Mouse (Mus musculus) embryonic stem cell, embryonic (primary cell): ENCODE data around the gene Kat14.

Experiments used
- CTCF ChIA-PET, 4 experiments: fragments of 300-600 bp in 2 of 4; fragments of 350-600 bp in 2 of 4; sonication (Branson Sonifier 250); formaldehyde crosslinking; loops; one replicate each; lab custom pipeline; 2022; ENCODE audit warnings: inconsistent platforms in 2 of 4; lab: Charles Lee
- POLR2A ChIA-PET, 4 experiments: fragments of 300-600 bp in 2 of 4; fragments of 350-600 bp in 2 of 4; sonication (Branson Sonifier 250); formaldehyde crosslinking; loops; one replicate each; lab custom pipeline; 2022; ENCODE audit warnings: antibody characterized with exemption in 4 of 4, inconsistent platforms in 1 of 4; lab: Charles Lee

Gene Kat14

GRCm38 (mm10) chr2:144368400-144369019 lies at the start of gene Kat14, which contains the start of gene Pet117:
TSS of gene Kat14 (plus strand) at chr2:144368983.
TSS of gene Pet117 (plus strand) at chr2:144368996.
- POLR2A ChIA-PET: interaction anchor here in 3 of 4 experiments (0.6 to 4.7 kb wide), 36 partner anchors 9 to 453 kb away, joined by 3 to 31 read pairs (median 4); partner anchors contain the start of genes Dstn (in 1 of the 3), Ovol2 (in 1 of the 3), Rbbp9 (in 1 of the 3) and Sec23b (in 1 of the 3)

DNA sequence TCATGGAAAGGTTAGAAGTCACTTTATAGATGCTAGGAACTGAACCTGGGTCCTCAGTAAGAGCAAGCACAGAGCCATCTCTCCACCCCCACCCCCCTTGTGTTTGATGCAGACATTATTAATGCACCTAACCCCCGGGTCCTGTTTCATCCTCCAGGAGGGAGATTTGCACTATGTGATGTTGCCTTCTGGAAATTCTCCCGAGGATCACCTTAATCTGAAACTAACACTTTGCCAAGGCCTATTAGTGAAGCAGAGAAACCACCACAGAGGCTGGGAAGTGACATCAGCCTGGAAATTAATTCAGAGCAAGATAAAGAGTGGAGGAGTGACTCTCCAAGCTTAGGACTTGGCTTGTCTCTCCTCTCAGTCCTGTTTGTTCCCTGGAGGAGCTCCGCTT lies 44.6 kb upstream of the Kat14 start:
- POLR2A ChIA-PET: interaction anchor here in 1 of 4 experiments (0.7 kb wide), 1 partner anchor 251 kb away, joined by 3 read pairs; no protein-coding TSS in a partner anchor
- CTCF ChIA-PET: interaction anchor here in 1 of 4 experiments (0.6 kb wide), 1 partner anchor 59 kb away, joined by 3 read pairs; no protein-coding TSS in a partner anchor

More at GRCm38 (mm10) chr2:144368400-144369019, at the start of gene Kat14, which contains the start of gene Pet117:
- CTCF ChIA-PET: interaction anchor here in 2 of 4 experiments (0.6 to 1.5 kb wide), 4 partner anchors 24 to 48 kb away, joined by 3 to 6 read pairs (median 4); no protein-coding TSS in a partner anchor

DNA sequence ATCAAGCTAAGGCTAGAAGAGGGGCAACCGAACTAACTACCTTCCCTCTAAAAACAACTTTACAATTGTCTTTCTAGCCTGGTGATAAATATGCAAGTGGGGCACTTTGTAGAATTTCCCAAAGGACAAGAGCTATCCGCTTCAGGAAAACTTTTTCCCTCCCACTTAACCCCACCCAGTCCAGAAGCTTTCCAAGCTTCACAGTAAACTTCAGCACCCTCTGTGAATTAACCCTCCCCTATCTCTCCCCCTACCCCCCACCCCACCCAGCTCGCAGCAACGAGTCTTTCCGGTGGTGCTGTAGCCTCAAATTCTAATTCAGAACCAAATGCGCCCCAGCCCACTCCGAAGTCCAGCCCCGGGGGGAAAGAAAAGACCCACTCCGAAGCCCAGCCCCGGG lies 39.3 kb upstream of the Kat14 start:
- ChIA-PET CTCF (interaction anchor here in 3 of 4 experiments (0.7 to 1.3 kb wide), 4 partner anchors 17 to 33 kb away, joined by 3 to 5 read pairs (median 3); no protein-coding TSS in a partner anchor), POLR2A (interaction anchor here (0.5 to 3.4 kb wide), 11 partner anchors 10 to 233 kb away, joined by 3 to 12 read pairs (median 3); partner anchors contain the start of genes Kat14 (in 1 of the 4) and Pet117 (in 1 of the 4))

DNA sequence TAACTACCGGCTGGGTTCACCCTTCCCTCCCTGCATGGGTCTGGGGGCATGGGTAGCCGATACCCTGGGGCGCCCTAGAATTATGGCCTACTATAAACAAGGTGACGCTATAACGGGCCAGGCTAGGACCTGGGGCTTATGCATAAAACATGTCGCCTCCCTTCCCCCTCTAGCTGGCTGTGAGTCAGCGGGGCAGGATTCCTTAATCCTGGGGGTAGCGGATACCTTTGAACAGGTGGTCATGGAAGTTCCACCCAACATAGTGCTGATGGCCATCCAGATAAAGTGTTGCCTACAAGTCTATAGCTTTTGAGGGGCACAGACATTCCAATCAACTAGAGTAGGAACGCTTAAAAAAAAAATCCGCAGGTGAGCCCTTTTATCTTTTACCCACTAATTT lies 38.8 kb upstream of the Kat14 start:
- ChIA-PET CTCF (interaction anchor here in 3 of 4 experiments (0.7 to 1.3 kb wide), 4 partner anchors 19 to 524 kb away, joined by 3 to 5 read pairs (median 4); no protein-coding TSS in a partner anchor), POLR2A (interaction anchor here (0.5 to 3.4 kb wide), 19 partner anchors 11 to 243 kb away, joined by 3 to 12 read pairs (median 3); partner anchors contain the start of genes Kat14 (in 1 of the 4), Mgme1 (in 1 of the 4), Pet117 (in 1 of the 4) and Snx5 (in 1 of the 4))

GRCm38 (mm10) chr2:144330352-144330959 lies 38.3 kb upstream of the Kat14 start:
- ChIA-PET CTCF (interaction anchor here in 3 of 4 experiments (0.6 to 1.3 kb wide), 4 partner anchors 18 to 1213 kb away, joined by 3 to 5 read pairs (median 4); no protein-coding TSS in a partner anchor), POLR2A (interaction anchor here in 2 of 4 experiments (0.9 to 3.4 kb wide), 17 partner anchors 11 to 244 kb away, joined by 3 to 12 read pairs (median 4); partner anchors contain the start of genes Kat14 (in 1 of the 2), Mgme1 (in 1 of the 2), Pet117 (in 1 of the 2) and Snx5 (in 1 of the 2))

- CTCF ChIA-PET: interaction anchor here in 1 of 4 experiments (0.6 to 1.4 kb wide), 3 partner anchors 18 to 1213 kb away, joined by 3 to 4 read pairs (median 4); no protein-coding TSS in a partner anchor
- POLR2A ChIA-PET: interaction anchor here in 2 of 4 experiments (0.9 to 3.4 kb wide), 11 partner anchors 12 to 244 kb away, joined by 3 to 12 read pairs (median 4); partner anchors contain the start of genes Kat14 (in 1 of the 2), Mgme1 (in 1 of the 2), Pet117 (in 1 of the 2) and Snx5 (in 1 of the 2)
These were observed 37.8 kb upstream of the Kat14 start for GRCm38 (mm10) chr2:144330960-144331371.

DNA sequence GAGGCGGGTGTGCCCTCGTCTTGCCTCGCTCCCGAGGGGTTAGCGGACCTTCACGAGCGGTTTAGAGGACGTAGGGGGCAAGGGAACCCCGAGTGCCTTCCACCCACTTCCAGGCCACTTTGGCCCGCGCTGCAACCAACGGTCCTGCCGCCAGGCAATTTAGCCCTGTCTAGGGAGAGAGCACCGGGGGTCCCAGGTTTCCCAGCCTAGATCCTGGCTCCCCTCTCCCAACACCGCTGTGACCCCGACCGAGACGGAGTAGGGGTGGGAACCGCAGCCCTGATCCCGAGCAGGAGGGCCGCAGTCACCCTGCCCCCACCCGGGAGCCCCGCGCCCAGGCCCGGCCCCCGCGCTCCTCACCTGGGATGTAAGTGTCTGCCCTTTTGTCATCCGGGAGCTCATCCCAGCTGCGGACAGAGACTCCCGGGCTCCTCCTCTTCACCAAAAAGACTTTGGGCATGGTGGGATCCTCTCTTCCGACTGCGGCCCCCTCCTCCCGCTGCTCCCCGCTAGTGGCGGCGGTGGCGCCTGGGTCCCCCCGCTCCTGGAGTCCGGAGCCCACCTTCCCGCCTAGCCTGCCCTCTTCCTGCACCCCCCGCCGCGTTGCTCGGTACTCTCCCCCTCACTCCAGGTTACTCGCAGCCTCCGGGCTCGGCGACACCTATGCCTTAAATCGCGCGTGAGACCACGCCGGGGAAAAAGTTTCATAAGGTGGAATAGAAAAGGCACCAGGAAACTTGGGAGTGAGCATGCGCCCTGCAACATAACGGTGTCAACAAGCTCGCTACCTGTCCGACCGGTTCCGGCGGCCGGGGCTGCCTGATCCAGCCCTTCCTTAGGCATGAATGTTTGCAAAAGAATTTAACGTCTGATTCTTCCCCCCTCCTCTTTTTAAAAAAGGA lies 37.1 kb upstream of the Kat14 start, which contains the start of gene Ovol2:
TSS of gene Ovol2 (minus strand) at position 746 of the 902 bp plus-strand sequence.
- CTCF ChIA-PET: interaction anchor here in 1 of 4 experiments (1.0 to 1.7 kb wide), 3 partner anchors 17 to 107 kb away, joined by 3 to 4 read pairs (median 4); no protein-coding TSS in a partner anchor
- POLR2A ChIA-PET: interaction anchor here in 2 of 4 experiments (0.6 to 3.4 kb wide), 19 partner anchors 12 to 224 kb away, joined by 3 to 12 read pairs (median 4); partner anchors contain the start of genes Sec23b (in 2 of the 2), Dzank1 (in 1 of the 2), Kat14 (in 1 of the 2) and Mgme1 (in 1 of the 2)

DNA sequence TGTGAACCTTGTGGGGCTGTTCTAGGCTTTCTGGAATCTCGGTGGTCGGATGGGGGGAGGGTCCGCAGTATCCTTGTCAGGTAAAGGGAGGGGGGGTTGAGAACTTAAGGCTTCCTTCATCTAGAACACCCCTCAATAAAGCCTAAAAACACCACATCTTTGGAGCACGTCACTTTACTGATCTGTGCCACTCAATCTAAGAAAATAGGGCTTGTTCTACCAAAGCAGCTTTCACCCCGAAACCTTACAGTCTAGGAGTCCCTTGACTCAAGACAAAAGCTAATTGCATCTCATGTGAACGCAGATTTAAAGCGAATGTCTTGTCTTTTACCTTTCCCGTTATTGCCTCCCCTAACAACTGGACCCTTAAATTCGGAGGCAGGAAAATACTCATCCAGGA lies 36.3 kb upstream of the Kat14 start:
- ChIA-PET CTCF (interaction anchor here in 2 of 4 experiments (1.0 to 1.7 kb wide), 5 partner anchors 16 to 120 kb away, joined by 3 to 4 read pairs (median 4); no protein-coding TSS in a partner anchor), POLR2A (interaction anchor here in 3 of 4 experiments (0.6 to 2.5 kb wide), 23 partner anchors 17 to 1529 kb away, joined by 3 to 12 read pairs (median 3); partner anchors contain the start of genes Kat14 (in 2 of the 3), Pet117 (in 2 of the 3), Sec23b (in 2 of the 3) and Dzank1 (in 1 of the 3))

DNA sequence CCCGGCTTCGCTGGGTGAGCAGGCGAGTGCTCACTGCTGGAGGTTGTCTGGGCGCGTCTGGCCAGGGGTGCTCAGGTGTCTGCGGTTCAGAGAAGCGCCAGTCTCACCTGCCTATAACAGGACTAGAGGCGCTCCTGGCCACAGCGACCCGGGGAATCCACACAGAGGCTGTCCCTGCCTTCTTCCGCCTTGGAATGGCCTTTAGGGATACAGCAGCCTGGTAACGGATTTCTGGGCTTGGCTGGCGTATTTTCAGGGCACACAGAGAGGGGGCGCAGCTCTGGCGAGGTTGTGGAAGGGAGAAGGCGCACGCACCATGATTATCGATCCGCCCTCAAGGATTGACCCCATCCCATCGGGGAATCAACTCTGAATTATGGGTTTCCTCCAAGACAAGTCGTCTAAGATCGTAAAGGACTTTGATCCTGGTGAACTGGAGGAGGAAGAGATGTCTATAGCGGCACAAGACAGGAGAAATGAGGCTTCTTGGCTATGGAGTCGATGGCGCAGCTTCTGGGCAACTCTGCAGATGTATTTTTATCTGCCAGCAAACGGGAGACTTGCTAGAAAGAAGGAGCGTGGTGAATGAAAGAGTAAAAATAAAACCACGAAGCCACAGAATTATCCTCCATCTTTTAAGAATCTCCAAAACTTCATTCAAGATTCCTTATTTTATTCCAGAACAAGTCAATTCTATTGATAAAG lies 35.5 kb upstream of the Kat14 start:
- ChIA-PET CTCF (interaction anchor here in 2 of 4 experiments (0.7 to 1.7 kb wide), 5 partner anchors 15 to 851 kb away, joined by 3 to 4 read pairs (median 4); no protein-coding TSS in a partner anchor), POLR2A (interaction anchor here in 3 of 4 experiments (0.7 to 1.9 kb wide), 15 partner anchors 8 to 261 kb away, joined by 3 to 12 read pairs (median 4); partner anchors contain the start of genes Kat14 (in 2 of the 3), Pet117 (in 2 of the 3), Sec23b (in 2 of the 3) and Dzank1 (in 1 of the 3))

- ChIA-PET POLR2A (interaction anchor here in 2 of 4 experiments (0.6 to 1.5 kb wide), 4 partner anchors 32 to 382 kb away, joined by 3 to 4 read pairs (median 3); partner anchors contain the start of genes Kat14 (in 1 of the 2) and Pet117 (in 1 of the 2)), CTCF (interaction anchor here in 2 of 4 experiments (0.5 to 0.6 kb wide), 2 partner anchors 9 to 122 kb away, joined by 3 read pairs; no protein-coding TSS in a partner anchor)
These were observed 31.6 kb upstream of the Kat14 start for GRCm38 (mm10) chr2:144337230-144337629.

DNA sequence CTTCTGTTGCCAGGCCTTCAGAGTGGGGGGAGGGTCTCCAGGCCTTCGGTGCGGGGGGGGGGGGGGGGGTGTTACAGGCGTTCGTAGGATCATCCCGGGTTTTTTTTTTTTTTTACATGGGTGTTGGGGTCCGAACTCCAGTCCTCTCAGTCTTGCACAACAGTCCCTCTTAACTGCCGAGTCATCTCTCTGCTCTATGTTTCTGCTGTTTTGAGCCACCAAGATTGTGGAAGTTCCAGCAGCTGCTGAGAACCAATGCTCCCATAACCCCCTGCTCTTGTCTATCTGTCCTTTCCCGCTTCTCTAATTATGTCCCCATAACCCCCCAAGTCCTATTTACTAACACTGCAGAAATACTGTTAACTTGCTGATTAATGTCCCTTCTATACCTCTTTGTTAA lies 31.1 kb upstream of the Kat14 start:
- ChIA-PET POLR2A (interaction anchor here in 2 of 4 experiments (0.6 to 1.5 kb wide), 6 partner anchors 31 to 383 kb away, joined by 3 to 4 read pairs (median 3); partner anchors contain the start of genes Kat14 (in 1 of the 2) and Pet117 (in 1 of the 2)), CTCF (interaction anchor here (0.5 to 0.7 kb wide), 9 partner anchors 9 to 268 kb away, joined by 3 to 9 read pairs (median 3); partner anchors contain the start of genes Kat14 (in 1 of the 4) and Pet117 (in 1 of the 4))

- ChIA-PET CTCF (interaction anchor here (0.6 to 1.5 kb wide), 8 partner anchors 8 to 269 kb away, joined by 3 to 9 read pairs (median 4); partner anchors contain the start of genes Kat14 (in 1 of the 4) and Pet117 (in 1 of the 4)), POLR2A (interaction anchor here in 2 of 4 experiments (0.7 to 1.5 kb wide), 5 partner anchors 31 to 134 kb away, joined by 3 to 4 read pairs (median 3); partner anchors contain the start of genes Kat14 (in 1 of the 2) and Pet117 (in 1 of the 2))
These were observed 30.6 kb upstream of the Kat14 start for GRCm38 (mm10) chr2:144338149-144338548.

- POLR2A ChIA-PET: no interaction called here
- CTCF ChIA-PET: no interaction called here
These were observed 25.6 kb upstream of the Kat14 start for GRCm38 (mm10) chr2:144343158-144343557.

DNA sequence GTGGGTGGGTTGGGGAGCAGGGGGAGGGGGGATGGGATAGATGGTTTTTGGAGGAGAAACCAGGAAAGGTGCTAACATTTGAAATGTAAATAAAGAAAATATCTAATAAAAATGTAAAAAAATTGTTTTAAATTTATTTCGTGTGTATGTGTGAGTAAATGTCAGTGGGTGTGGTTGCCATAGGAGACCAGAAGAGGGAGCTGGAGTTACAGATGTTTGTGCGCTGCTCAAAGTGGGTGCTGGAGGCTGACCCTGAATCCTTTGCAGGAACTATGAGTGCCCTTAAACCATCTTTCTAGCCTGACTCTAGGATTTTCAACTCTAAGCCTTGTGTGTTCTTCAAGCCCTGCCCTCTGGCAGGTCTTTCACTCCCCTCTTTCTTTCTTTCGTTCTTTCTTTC lies 20.3 kb upstream of the Kat14 start:
- ChIA-PET CTCF (interaction anchor here (0.6 to 1.7 kb wide), 13 partner anchors 10 to 218 kb away, joined by 3 to 12 read pairs (median 4); partner anchors contain the start of gene Ovol2 (in 1 of the 4)), POLR2A (interaction anchor here in 1 of 4 experiments (0.5 kb wide), 1 partner anchor 9 kb away, joined by 3 read pairs; no protein-coding TSS in a partner anchor)

- CTCF ChIA-PET: no interaction called here
- POLR2A ChIA-PET: no interaction called here
These were observed 15.9 kb upstream of the Kat14 start for GRCm38 (mm10) chr2:144352843-144353242.
